Mouse (Mus musculus) adipocyte (in vitro differentiated cells): Measurements from ENCODE around the gene Ankrd27.
"Not testable (repeated sequence)": the region's sequence is repeated elsewhere in the genome, so short reads cannot be mapped to it uniquely, and the experiment has no call there.

Experiments used
- DNase-seq: peaks from one replicate; pipeline ENCODE4 v3.0.0-alpha.2; 2016; ENCODE audit warnings: low spot score

The Ankrd27 gene

DNA sequence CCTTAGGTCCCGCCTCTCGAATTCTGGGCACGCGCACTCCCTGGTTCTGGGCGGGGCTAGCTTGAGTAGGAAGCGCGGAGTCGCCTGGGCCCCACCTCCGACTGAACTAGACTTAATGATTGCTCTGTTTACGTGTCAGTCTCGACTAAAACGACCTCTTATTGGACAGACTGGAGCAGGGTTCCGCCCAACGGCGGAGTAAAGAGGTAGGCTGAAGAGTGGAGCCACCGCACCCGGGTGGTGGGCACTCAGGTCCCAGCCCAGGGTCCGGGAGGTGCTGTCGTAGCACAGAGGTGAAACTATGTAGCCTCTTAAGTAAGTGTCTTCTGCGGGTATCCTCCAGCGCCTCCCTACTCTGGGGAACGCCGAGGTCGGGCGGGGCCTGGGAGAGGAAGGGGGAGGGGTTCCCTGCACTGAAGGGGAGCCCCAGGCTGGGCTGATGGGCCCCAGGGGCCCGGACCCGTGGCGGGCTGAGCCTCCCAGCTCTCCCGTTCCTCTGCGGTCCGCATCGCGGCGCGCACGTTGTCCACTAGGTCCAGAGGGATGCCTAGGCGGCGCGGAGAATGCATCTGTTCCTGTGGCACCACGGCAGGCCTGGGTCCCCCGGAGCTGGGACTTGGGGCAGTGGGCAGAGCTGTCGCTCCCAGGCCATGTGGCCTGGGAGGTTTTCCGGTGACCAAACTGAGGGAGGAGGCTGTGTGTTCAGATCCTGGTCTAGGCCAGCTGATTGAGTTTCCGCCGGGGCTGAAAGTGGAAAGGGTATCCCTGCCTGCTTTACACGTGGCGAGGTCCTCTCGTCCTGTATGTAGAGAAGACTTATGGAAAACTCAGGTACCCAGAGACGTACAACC is at the start of gene Ankrd27:
Ankrd27 (plus strand) TSS at position 190 of the 851 bp plus-strand sequence.
- DNase-seq: peak; percentile 95

GRCm38 (mm10) chr7:35537562-35537961 is 48.5 kb upstream of the Ankrd27 start, which contains the start of gene Tdrd12:
Gene Tdrd12, minus strand, starts transcription at chr7:35537745.
- DNase-seq: no peak

DNA sequence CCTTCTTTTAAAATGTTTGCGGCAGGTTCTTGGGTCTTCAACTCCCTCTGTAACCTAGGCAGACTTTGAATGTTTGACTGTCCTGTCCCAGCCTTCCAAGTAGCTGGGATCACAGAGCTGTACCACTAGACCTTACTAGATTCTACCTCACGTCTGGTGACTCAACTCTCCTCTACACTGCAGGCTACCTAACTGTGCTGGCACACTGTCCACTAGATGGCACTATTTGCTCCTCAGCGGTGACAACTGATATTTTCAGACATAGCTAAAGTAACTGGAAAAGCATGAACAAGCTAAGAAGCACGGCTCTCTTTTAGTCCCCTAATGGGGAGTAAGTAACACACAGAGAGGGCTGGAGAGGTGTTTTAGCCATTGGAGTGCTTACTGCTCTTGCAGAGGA is 40.2 kb upstream of the Ankrd27 start:
- peak; percentile 62 for DNase-seq

- peak; percentile 37 for DNase-seq
These were observed 32.1 kb upstream of the Ankrd27 start for GRCm38 (mm10) chr7:35553751-35554604.

DNA sequence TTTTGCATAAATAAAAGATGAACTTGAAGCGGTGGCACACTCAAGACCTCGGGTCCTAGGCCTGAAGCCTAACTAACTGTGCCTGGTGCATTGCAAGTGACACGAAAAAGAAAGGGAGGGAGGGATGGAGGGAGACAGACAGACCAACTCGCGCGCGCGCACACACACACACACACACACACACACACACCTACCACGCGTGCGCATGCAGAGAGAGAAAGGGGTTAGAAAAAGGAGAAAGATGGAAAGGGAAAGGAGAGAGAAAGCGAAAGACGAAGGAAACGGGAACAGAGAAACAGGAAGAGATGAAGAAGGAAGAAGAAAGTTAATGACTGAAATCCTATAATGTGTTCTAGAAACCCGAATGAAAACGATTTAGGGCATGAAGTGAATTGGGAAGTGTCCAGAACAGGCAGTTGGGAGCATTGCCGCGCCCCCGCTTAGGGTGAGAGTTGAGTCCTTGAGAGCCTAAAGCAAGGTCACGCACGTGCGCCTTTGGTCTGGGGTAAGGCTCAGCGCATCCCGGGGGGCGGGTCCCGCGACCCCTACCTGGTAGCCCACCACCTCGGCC is 31.4 kb upstream of the Ankrd27 start:
- DNase-seq: peak; percentile 51

GRCm38 (mm10) chr7:35555224-35556204 is 30.5 kb upstream of the Ankrd27 start:
- DNase-seq: peak; percentile 75

DNA sequence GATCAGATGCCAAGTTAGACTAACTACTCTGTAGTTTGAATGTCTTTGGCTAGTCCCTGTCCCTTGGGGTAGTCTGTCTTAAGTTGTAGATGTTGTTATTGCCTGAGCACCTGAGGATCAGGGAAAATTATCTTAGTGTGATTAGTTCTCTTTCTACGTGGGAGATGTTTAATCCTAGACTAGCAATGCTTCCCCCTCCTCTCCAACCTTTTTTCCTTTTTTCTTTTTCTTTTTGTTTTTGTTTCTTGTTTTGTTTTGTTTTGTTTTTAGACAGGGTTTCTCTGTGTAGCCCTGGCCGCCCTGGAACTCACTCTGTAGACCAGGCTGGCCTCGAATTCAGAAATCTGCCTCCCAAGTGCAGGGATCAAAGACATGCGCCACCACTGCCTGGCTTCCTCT is 29.8 kb upstream of the Ankrd27 start, which contains the start of gene Nudt19:
Nudt19 (minus strand) TSS at position 100 of the 399 bp plus-strand sequence.
- DNase-seq: no peak

GRCm38 (mm10) chr7:35556905-35557304 is 29.1 kb upstream of the Ankrd27 start:
- DNase-seq: no peak

DNA sequence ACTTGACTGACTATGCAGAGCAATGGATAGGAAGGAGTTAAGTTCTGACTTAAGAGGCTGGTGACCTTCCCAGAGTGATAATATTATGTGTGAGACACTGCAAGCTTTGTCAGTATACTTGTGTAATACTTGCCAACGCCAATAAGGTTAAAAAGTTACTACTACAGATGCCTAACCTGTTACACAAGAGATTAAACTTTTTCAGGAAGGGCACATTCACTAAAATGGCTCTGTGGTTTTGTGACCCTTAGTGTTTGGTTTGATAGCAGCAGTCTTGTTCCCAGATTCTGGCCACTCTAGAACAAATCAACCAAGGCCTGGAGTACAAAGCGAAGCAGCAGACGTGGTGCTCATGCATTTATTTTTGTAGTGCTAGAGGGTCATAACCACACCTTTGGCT is 28.5 kb upstream of the Ankrd27 start:
- DNase-seq: no peak

GRCm38 (mm10) chr7:35558681-35559080 is 27.4 kb upstream of the Ankrd27 start:
- DNase-seq: no peak

DNA sequence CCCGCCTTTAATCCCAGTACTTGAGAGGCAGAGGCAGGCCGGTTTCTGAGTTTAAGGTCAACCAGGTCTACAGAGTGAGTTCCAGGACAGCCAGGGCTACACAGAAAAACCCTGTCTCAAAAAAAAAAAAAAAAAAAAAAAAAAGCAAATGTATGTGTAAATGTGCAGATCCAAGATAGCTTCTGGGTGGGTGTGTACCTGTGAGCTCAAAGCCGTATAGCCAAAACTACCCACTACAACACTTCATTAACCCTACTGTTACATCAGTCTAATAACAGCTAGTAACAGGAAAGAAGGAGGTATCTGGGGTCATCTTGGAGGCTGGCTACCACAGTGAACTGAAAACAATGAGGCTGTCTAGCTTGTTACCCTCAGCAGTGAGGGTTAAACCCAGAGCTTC is 26.2 kb upstream of the Ankrd27 start:
- DNase-seq: no peak

DNA sequence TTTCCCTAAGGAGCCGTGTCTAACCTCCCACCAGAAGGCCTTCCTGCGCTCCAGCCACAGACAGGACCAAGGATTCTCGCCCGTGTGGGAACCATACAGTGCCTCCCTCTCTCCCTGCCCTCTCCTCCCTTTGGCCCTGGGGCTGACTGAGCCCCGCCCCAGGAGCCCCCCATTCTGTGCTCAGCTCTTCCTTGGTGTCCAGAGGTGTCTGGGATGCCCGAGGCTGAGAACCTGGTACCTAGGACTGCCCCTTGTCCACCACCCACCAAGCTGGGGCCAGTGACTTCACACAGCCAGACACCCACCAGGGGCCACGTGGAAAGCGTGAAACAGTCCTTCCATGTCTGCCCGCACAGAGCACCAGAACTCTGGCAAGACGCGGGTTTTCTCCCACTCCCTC is 23.0 kb upstream of the Ankrd27 start:
- no peak for DNase-seq

DNA sequence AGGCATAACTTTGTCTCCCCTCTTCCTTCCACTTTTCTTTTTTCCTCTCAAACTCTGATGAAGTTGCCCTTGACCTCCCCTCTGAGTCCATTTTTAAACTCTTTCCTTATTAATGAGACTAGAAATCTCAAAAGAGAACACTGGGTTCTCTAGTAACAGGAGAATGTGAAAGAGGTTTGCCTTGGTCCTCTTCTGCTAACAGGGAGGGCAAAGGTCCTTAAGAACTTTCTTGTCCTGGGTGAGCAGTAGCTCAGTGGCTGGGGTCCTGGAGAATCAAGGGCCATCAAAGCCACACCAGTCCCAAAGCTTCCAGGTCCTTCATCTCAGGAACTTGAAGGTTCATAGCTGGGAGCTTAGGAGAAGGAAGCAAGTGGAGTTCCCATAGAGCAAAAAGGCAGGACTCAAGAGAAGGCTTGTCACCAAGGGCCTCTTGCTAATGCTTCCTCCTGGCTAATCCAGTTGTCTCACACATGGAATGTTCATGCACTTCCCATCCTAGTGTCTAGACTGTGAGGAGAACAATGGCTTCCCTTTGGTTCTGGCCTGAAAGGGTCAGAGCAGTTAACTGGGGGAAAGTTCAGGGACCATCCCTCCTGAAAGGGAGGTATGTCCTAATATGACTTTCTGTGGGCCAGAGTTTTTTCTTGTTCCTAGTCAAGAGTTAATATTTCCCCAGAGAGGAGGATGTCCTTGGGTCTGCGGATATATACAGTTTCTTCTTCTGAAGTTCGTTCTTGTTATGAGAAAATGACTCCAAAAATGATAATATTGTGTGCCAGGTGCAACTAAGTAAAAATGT is 21.8 kb upstream of the Ankrd27 start:
- no peak for DNase-seq

GRCm38 (mm10) chr7:35564872-35565271 is 21.2 kb upstream of the Ankrd27 start:
- not testable (repeated sequence) for DNase-seq

GRCm38 (mm10) chr7:35565965-35566364 is 20.1 kb upstream of the Ankrd27 start:
- not testable (repeated sequence) for DNase-seq

- not testable (repeated sequence) for DNase-seq
These were observed 16.3 kb upstream of the Ankrd27 start for GRCm38 (mm10) chr7:35569724-35570123.

- DNase-seq: not testable (repeated sequence)
These were observed 15.2 kb upstream of the Ankrd27 start for GRCm38 (mm10) chr7:35570883-35571282.

DNA sequence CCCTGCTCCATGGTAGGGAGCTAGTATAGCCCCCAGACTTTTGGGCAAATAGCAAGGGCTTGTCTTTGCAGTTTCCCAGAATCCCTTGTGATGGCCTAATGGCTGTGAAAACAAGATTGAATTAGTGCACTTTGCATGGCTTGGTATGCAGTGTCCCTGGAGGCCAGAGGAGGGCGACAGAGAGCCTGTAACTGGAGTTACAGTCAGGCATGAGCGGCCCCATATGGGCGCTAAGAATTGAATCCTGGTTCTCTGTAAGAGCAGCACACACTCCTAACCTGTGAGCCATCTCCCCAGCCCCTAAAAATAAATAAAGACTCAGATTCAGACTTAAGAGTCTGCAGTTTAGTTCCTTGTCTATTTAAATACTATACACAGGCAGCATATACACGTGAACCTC is 6.2 kb upstream of the Ankrd27 start:
- DNase-seq: peak; percentile 17

DNA sequence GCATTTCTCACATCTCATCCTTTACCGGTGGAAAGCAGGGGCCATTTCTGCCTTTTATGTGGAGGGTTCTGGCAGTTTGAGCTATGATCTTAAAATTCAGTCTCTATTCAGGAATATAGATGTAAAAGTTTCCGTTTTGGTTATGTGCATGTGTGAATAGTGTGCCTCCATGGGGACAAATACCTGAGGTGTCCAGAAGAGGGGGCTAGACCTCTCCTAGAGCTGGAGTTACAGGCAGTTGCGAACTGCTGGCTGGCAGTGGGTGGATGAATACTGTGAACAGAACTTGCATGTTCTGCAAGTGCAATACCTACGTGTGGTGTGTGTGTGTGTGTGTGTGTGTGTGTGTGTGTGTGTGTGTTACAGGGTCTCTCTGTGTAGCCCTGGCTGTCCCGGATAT is 3.3 kb upstream of the Ankrd27 start:
- no peak for DNase-seq

- DNase-seq: no peak
These were observed 2.5 kb upstream of the Ankrd27 start for GRCm38 (mm10) chr7:35583476-35584025.
